Mouse (Mus musculus) spleen, adult 2 months (tissue): ENCODE measurements around the gene Ggt1.

Experiments
- CTCF ChIP-seq: fragments of 200-500 bp; IDR thresholded peaks from 2 replicates; pipeline ENCODE4 v1.5.1; 2011; ENCODE audit warnings: mild to moderate bottlenecking, inconsistent platforms; ENCODE audit not compliant: insufficient read depth, insufficient read length, insufficient replicate concordance; ENCODE audit errors: extremely low read depth
- POLR2A ChIP-seq: fragments of 200-500 bp; IDR thresholded peaks from 2 replicates; pipeline ENCODE4 v1.6.1; 2011; ENCODE audit warnings: low read depth, low read length, inconsistent platforms

DNA sequence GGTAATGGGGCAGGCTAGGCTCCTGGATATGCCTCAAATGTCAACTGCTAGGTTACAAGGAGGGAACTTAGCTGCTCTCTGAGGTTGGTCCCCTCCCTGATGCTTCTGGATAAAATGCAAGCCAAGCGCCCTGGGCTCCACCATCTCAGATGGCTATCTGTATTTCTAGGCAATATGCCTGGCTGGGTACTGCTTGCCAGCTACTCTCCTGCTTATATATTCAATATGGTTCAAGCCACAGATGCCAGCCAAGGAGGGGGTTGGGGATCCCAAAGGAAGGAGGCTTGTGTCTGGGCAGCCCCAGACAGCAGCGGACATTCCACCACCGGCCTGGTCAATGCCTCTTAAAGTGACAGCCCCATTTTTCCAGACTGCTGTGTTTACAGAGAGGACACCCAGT lies 2.9 kb upstream of the Ggt1 start:
- TF ChIP-seq CTCF (no peak), POLR2A (no peak)
